Mouse (Mus musculus): Measurements from ENCODE around the gene Mapkapk2. TPM values are rescaled to one million over a fixed set of nuclear protein-coding genes. Genes with fewer than 3 reads are reported as not detected.

The Mapkapk2 gene
- polyA plus RNA-seq, 1 experiment from 2014 or later: 23.1 TPM

DNA sequence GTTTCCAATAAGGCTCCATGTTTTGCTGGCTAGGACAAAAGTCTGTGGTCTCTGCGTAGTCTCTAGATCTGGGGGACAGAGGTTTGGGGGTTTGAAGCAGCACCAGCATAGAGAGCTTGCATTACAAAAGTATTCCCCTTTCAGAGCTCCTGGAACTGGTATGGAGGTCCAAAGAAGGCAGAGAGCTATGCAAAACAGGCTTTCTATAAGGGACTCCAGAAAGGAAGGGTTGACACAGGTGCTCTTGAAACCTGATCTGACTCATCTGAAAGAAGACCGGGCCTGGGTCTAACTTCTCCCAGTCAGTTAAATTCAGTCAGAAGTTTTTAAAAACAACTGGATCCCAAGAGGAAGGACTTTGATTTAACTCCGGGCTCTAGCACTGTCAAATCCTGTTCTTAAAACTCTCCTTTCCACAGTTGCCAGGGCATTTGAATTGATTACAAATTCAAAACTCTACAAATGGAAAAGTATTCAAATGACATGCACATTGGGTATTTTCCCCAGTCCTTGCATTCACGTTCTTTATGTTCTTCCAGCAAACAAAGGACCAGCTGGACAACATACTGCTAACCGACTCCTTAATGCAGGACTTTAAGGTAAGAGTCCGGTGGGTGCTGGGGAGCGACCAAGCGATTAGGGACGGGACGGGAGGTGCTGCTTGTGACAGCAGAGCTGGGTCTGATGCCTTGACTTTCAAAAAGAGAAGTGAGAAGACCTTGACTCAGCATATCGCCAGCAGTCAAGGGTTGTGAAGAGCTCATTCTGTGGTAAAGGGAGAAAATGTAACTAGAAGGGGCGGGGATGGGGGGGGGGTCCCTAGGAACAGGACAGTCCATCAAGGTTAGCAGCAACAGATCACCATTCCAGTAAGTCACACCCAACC, 77.0 kb downstream of the Mapkapk2 start:
- no peaks in the 10 kb centered on the region for H3K36me3 ChIP-seq
- WGBS: 55% methylated on average over 12 of the region's 12 CpGs
- no peak overlapping the region for H3K4me3 ChIP-seq
- no peaks in the 10 kb centered on the region for H3K4me1 ChIP-seq (replicated peaks)
- no peak overlapping the region for H3K4me2 ChIP-seq
- no peak overlapping the region for H3K9ac ChIP-seq
- H3K27me3 ChIP-seq: no peaks in the 10 kb centered on the region
- H3K9me3 ChIP-seq: no peaks in the 10 kb centered on the region
- no peak for ATAC-seq (ENCODE audit: low FRiP score)
- no peak overlapping the region for H3K27ac ChIP-seq

DNA sequence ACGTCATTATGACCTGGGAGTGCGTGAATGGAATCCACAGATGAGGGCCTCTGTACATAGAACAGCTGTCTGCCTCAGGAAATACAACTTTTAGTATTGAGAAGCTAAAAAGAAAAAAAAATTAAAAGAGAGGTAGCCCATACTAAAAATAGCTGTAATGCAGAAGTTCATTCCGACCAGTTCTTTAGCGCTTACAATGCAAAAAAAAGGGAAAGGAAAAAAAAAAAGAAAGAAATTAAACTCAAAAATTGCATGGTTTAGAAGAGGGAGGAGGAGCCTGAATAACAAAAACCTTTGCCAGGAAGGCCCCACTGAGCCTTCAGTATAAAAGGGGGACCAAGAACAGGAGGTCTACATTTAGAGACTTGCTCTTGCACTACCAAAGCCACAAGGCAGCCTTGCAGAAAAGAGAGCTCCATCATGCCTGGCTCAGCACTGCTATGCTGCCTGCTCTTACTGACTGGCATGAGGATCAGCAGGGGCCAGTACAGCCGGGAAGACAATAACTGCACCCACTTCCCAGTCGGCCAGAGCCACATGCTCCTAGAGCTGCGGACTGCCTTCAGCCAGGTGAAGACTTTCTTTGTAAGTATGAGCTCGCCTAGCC, 78.0 kb downstream of the Mapkapk2 start, which contains the start of gene Il10:
TSS of gene Il10 (plus strand) at position 354 of the 607 bp plus-strand sequence.
- ATAC-seq (ENCODE audit: low FRiP score): no peak
- WGBS: 82% methylated on average over 8 of the region's 8 CpGs
- no peaks in the 10 kb centered on the region for H3K9me3 ChIP-seq
- no peaks in the 10 kb centered on the region for H3K4me1 ChIP-seq (replicated peaks)
- H3K36me3 ChIP-seq: no peaks in the 10 kb centered on the region
- no peak within 1 kb of the TSS for H3K4me2 ChIP-seq
- H3K4me3 ChIP-seq: no peak within 1 kb of the TSS
- no peak within 1 kb of the TSS for H3K27ac ChIP-seq
- no peak within 1 kb of the TSS for H3K9ac ChIP-seq
- H3K27me3 ChIP-seq: no peaks in the 10 kb centered on the region

DNA sequence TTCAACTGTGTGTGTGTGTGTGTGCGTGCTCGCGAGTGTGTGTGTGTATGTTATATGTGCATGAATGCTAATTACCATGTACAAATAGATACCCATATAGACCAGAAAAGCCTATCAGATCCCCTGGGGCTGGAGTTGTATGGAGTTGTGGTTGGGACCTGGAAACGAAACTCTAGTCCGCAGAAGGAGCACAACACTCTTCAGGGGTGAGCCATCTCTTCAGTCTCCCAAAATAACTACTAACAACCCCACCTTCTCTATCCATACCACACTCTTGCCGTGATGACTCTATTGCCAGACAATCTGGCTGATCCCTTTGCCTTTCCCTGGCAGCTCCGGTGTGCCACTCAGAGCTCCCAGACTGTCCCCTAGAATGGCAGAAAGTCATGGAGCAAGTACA, 81.7 kb downstream of the Mapkapk2 start:
- H3K9me3 ChIP-seq: no peaks in the 10 kb centered on the region
- no peak overlapping the region for H3K27ac ChIP-seq
- 93% methylated on average over 7 of the region's 7 CpGs for WGBS
- no peaks in the 10 kb centered on the region for H3K36me3 ChIP-seq
- ATAC-seq (ENCODE audit: low FRiP score): no peak
- no peak overlapping the region for H3K4me2 ChIP-seq
- H3K4me3 ChIP-seq: no peak overlapping the region
- no peak overlapping the region for H3K9ac ChIP-seq
- no peaks in the 10 kb centered on the region for H3K27me3 ChIP-seq
- H3K4me1 ChIP-seq (replicated peaks): no peaks in the 10 kb centered on the region

DNA sequence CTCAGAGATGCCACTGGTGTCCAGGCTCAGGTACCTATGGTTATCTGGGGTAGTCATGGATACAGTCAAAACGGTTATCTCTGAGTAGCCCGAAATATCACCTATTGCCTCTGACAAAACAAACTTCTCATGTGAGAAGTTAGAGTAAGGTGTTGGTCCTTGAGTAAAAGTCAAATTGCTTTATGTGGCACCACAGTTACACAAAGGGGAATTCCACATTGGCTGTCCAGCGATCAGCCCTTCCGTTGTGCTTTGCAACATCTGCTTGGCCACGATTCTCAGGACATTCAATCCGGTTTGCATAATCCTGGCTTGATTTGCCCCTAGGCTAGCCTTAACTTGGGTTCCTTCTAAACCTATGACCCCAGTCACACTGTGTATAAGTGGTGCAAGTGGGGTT, 82.3 kb downstream of the Mapkapk2 start:
- Histone ChIP-seq H3K9me3 (no peaks in the 10 kb centered on the region), H3K9ac (no peak overlapping the region), H3K36me3 (no peaks in the 10 kb centered on the region), H3K27ac (no peak overlapping the region), H3K4me1 (replicated peaks) (no peaks in the 10 kb centered on the region), H3K4me3 (no peak overlapping the region), H3K4me2 (no peak overlapping the region), H3K27me3 (no peaks in the 10 kb centered on the region)
- WGBS: 93% methylated on average over 6 of the region's 6 CpGs
- no peak for ATAC-seq (ENCODE audit: low FRiP score)

DNA sequence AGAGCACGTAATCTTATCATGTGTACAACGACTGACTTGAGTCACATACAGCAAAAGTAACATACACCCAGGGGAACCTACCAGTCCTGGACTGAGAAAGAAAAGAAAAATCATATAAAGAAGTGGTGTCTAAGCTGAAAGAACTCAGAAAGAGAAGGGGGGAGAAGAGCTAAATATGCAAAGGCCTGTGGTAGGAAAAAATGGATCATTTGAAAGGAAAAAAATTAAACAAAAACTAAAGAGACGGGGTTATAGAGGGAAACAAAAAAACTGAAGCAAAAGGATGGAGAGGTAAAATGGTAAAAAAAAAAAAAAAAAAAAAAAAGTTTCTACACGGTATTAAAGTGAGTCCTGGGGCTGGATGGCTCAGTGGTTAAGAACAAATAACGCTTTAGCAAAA, 83.7 kb downstream of the Mapkapk2 start:
- Histone ChIP-seq H3K27me3 (no peaks in the 10 kb centered on the region), H3K4me2 (no peak overlapping the region), H3K9me3 (no peaks in the 10 kb centered on the region), H3K36me3 (no peaks in the 10 kb centered on the region), H3K9ac (no peak overlapping the region), H3K4me3 (no peak overlapping the region), H3K4me1 (replicated peaks) (no peaks in the 10 kb centered on the region), H3K27ac (no peak overlapping the region)
- 94% methylated on average over 5 of the region's 5 CpGs for WGBS
- no peak for ATAC-seq (ENCODE audit: low FRiP score)

DNA sequence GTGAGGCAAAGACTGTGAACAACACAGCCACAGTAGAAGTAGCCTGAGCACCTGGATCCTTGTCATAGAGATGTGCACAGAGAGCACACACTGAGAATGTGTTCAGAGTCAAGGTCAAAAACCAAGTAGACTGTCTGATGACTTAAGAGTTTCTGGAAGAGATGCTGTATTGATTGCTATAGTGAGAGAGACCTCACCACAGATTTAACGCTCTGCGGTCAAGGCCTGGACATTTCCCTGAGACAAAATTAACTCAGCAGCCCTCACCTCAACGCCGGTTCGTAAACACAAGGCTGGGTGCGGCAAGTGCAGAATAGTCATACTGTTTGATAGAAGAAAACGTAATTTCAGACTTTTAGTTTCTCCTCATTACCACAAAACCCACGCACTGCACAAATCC, 85.1 kb downstream of the Mapkapk2 start:
- no peak overlapping the region for H3K27ac ChIP-seq
- no peaks in the 10 kb centered on the region for H3K36me3 ChIP-seq
- no peaks in the 10 kb centered on the region for H3K9me3 ChIP-seq
- H3K4me3 ChIP-seq: no peak overlapping the region
- no peak for ATAC-seq (ENCODE audit: low FRiP score)
- 91% methylated on average over 8 of the region's 8 CpGs for WGBS
- no peaks in the 10 kb centered on the region for H3K27me3 ChIP-seq
- H3K4me2 ChIP-seq: no peak overlapping the region
- H3K9ac ChIP-seq: no peak overlapping the region
- H3K4me1 ChIP-seq (replicated peaks): no peaks in the 10 kb centered on the region

DNA sequence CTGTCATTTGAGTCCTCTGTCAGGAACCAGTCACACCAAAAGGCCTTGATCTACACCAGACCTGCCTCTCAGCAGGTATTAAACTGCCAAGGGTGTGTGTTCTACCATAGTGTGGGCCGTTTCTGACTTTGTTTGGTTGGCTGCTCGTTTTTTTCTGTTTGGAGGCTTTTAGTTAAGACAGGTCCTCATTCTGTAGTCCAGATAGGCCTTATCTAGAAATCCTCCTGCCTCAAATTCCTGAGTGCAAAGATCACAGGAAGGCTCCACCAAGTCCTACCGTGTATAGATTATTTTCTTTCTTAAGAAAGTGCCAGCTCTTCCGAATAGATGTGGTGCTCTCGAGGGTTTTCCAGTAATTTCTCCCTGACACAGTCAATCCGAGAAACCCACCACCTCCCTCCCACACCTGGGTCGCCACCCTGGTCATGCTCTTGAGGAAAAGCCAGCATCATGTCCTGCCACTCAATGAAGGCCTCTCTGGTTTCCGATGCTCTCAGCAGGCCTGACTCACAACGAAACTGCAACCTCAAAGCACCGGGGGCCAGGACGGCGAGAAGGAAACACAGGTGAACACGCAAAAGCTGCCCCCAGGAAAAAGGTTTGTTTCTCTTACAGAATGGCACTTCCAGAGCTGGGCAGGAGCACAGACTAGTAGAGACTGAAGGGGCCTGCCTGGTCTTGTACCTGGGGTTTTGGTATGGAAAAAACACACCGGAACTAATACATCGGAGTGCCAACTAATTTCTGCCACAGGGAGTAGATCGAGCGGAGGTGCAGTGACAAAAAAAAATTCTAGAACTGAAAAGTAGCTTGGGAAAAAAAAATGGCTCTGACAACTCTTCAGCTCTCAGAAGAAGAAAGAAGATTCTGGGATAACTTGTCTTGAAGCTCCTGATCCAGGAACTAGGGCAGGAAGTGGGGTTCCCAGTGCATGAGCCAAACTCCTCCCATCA, 87.1 kb downstream of the Mapkapk2 start:
- H3K36me3 ChIP-seq: no peaks in the 10 kb centered on the region
- no peak overlapping the region for H3K27ac ChIP-seq
- no peak overlapping the region for H3K9ac ChIP-seq
- 89% methylated on average over 17 of the region's 17 CpGs for WGBS
- H3K4me3 ChIP-seq: no peak overlapping the region
- no peaks in the 10 kb centered on the region for H3K9me3 ChIP-seq
- no peak overlapping the region for H3K4me2 ChIP-seq
- no peaks in the 10 kb centered on the region for H3K27me3 ChIP-seq
- no peak for ATAC-seq (ENCODE audit: low FRiP score)
- H3K4me1 ChIP-seq (replicated peaks): no peaks in the 10 kb centered on the region

DNA sequence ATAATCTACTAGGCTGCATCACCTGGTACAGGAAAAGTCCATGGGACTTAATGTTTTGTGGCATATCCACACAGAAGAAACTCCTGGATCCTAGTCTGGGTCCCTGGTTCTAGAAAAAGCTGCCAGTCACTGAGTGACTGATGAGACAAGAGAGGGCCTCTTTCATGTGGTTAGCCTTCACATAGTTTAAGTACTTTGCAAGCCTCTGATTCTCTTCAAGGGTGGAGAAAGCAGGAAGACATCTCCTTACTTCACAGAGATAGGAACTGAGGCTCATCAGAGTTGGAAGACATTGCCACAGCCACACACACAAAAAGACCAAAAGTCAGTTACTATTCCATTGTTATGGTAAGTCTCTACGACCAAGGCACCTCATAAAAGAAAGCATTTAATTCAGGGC, 91.6 kb downstream of the Mapkapk2 start:
- H3K4me3 ChIP-seq: no peak overlapping the region
- no peak for ATAC-seq (ENCODE audit: low FRiP score)
- H3K9me3 ChIP-seq: no peaks in the 10 kb centered on the region
- H3K4me1 ChIP-seq (replicated peaks): no peaks in the 10 kb centered on the region
- no peak overlapping the region for H3K4me2 ChIP-seq
- no peaks in the 10 kb centered on the region for H3K27me3 ChIP-seq
- H3K36me3 ChIP-seq: no peaks in the 10 kb centered on the region
- no peak overlapping the region for H3K27ac ChIP-seq
- H3K9ac ChIP-seq: no peak overlapping the region
- WGBS: 50% methylated on average over 1 of the region's 1 CpGs

Other genes starting within 250 kb of the Mapkapk2 start
- gene Fcmr, start 232.2 kb downstream of the Mapkapk2 start, polyA plus RNA-seq (2015; fragmentation: Nextera tagmentation; extraction: Ambion mirVana): 0.51 TPM in 1 of 2 replicates, not detected in the other
- not detected in 2 replicates for gene Il24, start 210.4 kb downstream of the Mapkapk2 start, polyA plus RNA-seq (2015; fragmentation: Nextera tagmentation; extraction: Ambion mirVana)
- not detected in 2 replicates for gene Il20, start 186.4 kb downstream of the Mapkapk2 start, polyA plus RNA-seq (2015; fragmentation: Nextera tagmentation; extraction: Ambion mirVana)
- gene Il19, start 157.7 kb downstream of the Mapkapk2 start, polyA plus RNA-seq (2015; fragmentation: Nextera tagmentation; extraction: Ambion mirVana): not detected in 2 replicates
- not detected in 2 replicates for gene Il10, start 78.0 kb downstream of the Mapkapk2 start, polyA plus RNA-seq (2015; fragmentation: Nextera tagmentation; extraction: Ambion mirVana)
- 15.5 and 15.6 TPM in 2 replicates for gene Dyrk3, start 40.5 kb upstream of the Mapkapk2 start, polyA plus RNA-seq (2015; fragmentation: Nextera tagmentation; extraction: Ambion mirVana)
- gene Eif2d, start 55.4 kb upstream of the Mapkapk2 start, polyA plus RNA-seq (2015; fragmentation: Nextera tagmentation; extraction: Ambion mirVana): 52.7 and 52.8 TPM in 2 replicates
- gene Rassf5, start 147.4 kb upstream of the Mapkapk2 start, polyA plus RNA-seq (2015; fragmentation: Nextera tagmentation; extraction: Ambion mirVana): 2.6 TPM in 2 replicates
- 0.66 and 0.92 TPM in 2 replicates for gene Ikbke, start 181.8 kb upstream of the Mapkapk2 start, polyA plus RNA-seq (2015; fragmentation: Nextera tagmentation; extraction: Ambion mirVana)